Mouse (Mus musculus) liver, postnatal 0 days (tissue): ENCODE measurements around the gene Gabbr2. TPM values are rescaled to one million over a fixed set of nuclear protein-coding genes. Genes with fewer than 3 reads are reported as not detected.

Experiments
- ATAC-seq: fragments of 200-750 bp; cut with Nextera tagmentation; 2 replicates; pipeline ENCODE4 v1.8.0; 2017; ENCODE audit warnings: mild to moderate bottlenecking, moderate library complexity
- DNase-seq: peaks from one replicate; pipeline ENCODE4 v3.0.0-alpha.2; 2016
- H3K27ac ChIP-seq: fragments of 300-500 bp; sonication (generic); 2 replicates; pipeline ENCODE4 v1.5.1; 2014; ENCODE audit warnings: antibody characterized with exemption, moderate library complexity, mild to moderate bottlenecking, low read depth
- H3K27me3 ChIP-seq: fragments of 300-500 bp; sonication (generic); 2 replicates; pipeline ENCODE4 v1.6.1; 2014; ENCODE audit warnings: low read length, control low read depth, mixed read lengths; ENCODE audit not compliant: insufficient read depth
- H3K36me3 ChIP-seq: fragments of 300-500 bp; sonication (generic); replicated peaks from 2 replicates; pipeline ENCODE4 v1.6.1; 2014; ENCODE audit warnings: mild to moderate bottlenecking, control low read depth, low read length, moderate library complexity, mixed read lengths; ENCODE audit not compliant: insufficient read depth
- H3K4me1 ChIP-seq: fragments of 300-500 bp; sonication (generic); 2 replicates; pipeline ENCODE4 v1.6.1; 2014; ENCODE audit warnings: antibody characterized with exemption, mild to moderate bottlenecking, control low read depth; ENCODE audit not compliant: insufficient read depth
- H3K4me2 ChIP-seq: fragments of 300-500 bp; sonication (generic); 2 replicates; pipeline ENCODE4 v1.6.1; 2014; ENCODE audit warnings: low read depth, mild to moderate bottlenecking, low read length, moderate library complexity, mixed read lengths
- H3K4me3 ChIP-seq: fragments of 300-500 bp; sonication (generic); 2 replicates; pipeline ENCODE4 v1.5.1; 2014; ENCODE audit warnings: low read depth, low read length
- H3K9ac ChIP-seq: fragments of 300-500 bp; sonication (generic); replicated peaks from 2 replicates; pipeline ENCODE4 v1.6.1; 2014; ENCODE audit warnings: mild to moderate bottlenecking, moderate library complexity
- H3K9me3 ChIP-seq: fragments of 300-500 bp; sonication (generic); 2 replicates; pipeline ENCODE4 v1.6.1; 2016; ENCODE audit warnings: mild to moderate bottlenecking, control low read depth, low read length, mixed read lengths
- CTCF ChIP-seq: sonication (generic); IDR thresholded peaks from 2 replicates; pipeline ENCODE4 v1.5.1; 2016; ENCODE audit warnings: antibody characterized with exemption, low read depth
- EP300 ChIP-seq: IDR thresholded peaks from 2 replicates; pipeline ENCODE4 v1.6.1; 2016; ENCODE audit warnings: antibody characterized with exemption, low read depth, mild to moderate bottlenecking
- WGBS: fragments of 180-500 bp; shearing (Covaris S2); extraction: QIAGEN DNeasy Blood & Tissue Kit; methylation state at CpG from one replicate; pipeline ENCODE4 v1.1.7; 2014; ENCODE audit not compliant: insufficient replicate concordance; 5-methylcytosine and 5-hydroxymethylcytosine counted together
- polyA plus RNA-seq: library from polyadenylated mRNA; unstranded; fragments of >200 nt; fragmentation: Nextera tagmentation; extraction: Ambion mirVana; gene quantifications from 2 replicates; pipeline ENCODE4 v1.2.1, GENCODE M21; 2015

Gabbr2 gene
- polyA plus RNA-seq, 1 experiment from 2014 or later, result 0.20 TPM

DNA sequence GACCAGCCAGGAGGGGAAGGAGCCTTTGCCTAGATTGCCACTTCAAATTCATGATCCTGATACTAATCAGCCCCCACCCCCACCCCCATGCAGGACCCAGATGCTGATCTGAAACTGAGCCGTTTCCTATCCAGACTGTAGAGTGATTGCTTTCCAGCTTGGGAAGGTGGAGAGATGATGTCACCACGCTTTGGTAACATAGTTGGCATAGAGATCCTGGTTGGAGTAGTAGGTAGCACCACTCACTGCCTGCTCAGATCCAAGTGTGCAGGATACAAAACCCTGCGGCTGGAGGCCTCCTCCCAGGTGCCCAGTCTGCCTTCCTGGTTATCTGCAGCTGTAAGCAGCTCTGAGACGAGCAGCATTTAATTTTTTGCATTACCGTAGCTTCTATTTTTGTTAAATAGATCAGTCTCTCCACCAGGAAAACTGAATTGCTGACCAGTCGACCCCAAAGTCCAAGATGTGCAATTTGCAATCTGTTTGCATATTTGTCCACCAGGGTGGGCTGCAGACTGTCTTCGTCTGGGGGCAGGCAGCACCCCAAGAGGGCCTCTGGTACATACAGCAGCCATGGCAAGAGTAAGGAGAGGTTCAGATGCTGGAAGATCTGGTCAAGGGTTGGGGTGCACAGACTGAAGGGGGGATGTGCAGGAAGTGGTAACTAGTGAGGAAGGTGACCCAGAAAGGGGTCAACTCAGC lies 233.2 kb downstream of the Gabbr2 start:
- Histone ChIP-seq H3K4me2 (no peak overlapping the region), H3K4me3 (no peak overlapping the region), H3K9ac (no peak overlapping the region), H3K9me3 (no peaks in the 10 kb centered on the region), H3K27me3 (no peaks in the 10 kb centered on the region), H3K27ac (no peak overlapping the region), H3K36me3 (no peaks in the 10 kb centered on the region), H3K4me1 (no peaks in the 10 kb centered on the region; the same call in 1 of the 2 replicates)
- 56% methylated on average over 7 of the region's 7 CpGs for WGBS
- DNase-seq (no peak), ATAC-seq (no peak)
- peak; percentile 27; the same call in 1 of the 2 replicates for TF ChIP-seq CTCF
- TF ChIP-seq EP300, result no peak

DNA sequence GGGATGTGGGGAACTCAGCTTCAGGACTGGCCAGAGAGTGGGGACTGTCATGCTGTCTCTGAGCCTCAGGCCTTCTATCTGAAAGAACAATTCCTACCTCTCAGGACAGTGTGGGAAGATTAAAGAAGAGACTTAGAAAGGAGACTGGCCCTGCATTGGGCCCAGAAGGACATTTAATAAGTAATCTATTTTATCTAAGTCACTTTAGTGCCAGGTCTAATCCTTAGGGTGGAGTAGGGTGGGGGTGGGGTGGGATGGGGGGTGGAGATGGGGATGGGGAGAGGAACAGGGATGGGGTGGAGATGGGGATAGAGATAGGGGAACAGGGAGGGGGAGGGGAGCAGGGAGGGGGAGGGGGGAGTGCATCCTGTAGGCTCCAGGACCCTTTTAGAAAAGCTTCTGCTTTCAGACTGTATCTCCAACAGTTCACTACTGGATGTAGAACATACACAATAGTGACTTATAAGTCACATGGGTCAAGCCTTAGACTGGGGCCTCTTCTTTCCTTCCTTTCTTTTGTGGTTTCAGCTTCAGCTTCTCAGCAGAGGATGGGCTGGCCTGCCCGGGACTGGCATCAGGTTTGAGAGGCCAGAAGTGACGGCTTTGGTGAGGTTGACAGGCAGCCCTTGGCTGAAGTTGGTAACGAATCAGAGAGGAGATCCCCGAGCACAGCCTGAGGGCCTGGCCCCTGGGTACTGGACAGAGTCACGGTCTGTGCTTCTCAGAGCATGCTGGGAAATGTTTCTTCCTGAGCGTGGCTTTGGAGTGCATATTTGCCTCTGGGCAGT lies 237.1 kb downstream of the Gabbr2 start:
- Histone ChIP-seq H3K9me3 (no peaks in the 10 kb centered on the region), H3K4me2 (0 out of 2 replicates have a peak overlapping the region, but pooled peaks have one; percentile 3), H3K36me3 (no peaks in the 10 kb centered on the region), H3K4me3 (no peak overlapping the region), H3K9ac (no peak overlapping the region), H3K27ac (peak overlapping the region; percentile 55; the same call in 1 of the 2 replicates), H3K27me3 (no peaks in the 10 kb centered on the region), H3K4me1 (peaks cover 2% of the 10 kb centered on the region; the same call in 1 of the 2 replicates)
- DNase-seq (peak; percentile 39), ATAC-seq (peak; percentile 56; the same call in 1 of the 2 replicates)
- no peak for TF ChIP-seq CTCF
- TF ChIP-seq EP300, result no peak
- WGBS, result 14% methylated on average over 6 of the region's 6 CpGs

DNA sequence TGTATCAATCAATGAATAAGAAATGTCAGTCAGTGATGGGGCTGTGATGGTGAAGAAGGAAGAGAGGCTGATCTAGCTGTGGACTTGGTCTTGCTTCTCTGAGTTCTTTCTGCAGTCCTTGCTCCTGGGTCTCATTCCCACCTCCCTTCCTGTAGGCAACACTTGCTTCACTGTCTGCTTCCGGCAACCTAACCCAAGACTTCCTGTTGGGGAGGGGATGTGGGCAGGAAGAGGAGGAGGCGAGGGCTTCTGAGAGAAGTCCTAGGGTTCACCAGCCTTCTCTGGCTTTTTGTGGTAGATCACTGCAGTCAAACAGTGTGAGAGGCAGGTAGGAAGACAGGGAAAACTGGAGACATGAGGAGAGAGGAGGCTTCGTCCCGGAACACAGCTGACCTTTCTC lies 239.4 kb downstream of the Gabbr2 start:
- H3K27me3 ChIP-seq, result no peaks in the 10 kb centered on the region
- no peaks in the 10 kb centered on the region for H3K9me3 ChIP-seq
- TF ChIP-seq EP300 (no peak), CTCF (no peak)
- ATAC-seq (no peak), DNase-seq (no peak)
- no peak overlapping the region for H3K4me3 ChIP-seq
- 0 out of 2 replicates have a peak overlapping the region, but pooled peaks have one; percentile 52 for H3K27ac ChIP-seq
- H3K36me3 ChIP-seq, result no peaks in the 10 kb centered on the region
- peaks cover 2% of the 10 kb centered on the region; the same call in 1 of the 2 replicates for H3K4me1 ChIP-seq
- H3K4me2 ChIP-seq, result peak overlapping the region; percentile 32; the same call in 1 of the 2 replicates
- H3K9ac ChIP-seq, result no peak overlapping the region
- 41% methylated on average over 4 of the region's 4 CpGs for WGBS

DNA sequence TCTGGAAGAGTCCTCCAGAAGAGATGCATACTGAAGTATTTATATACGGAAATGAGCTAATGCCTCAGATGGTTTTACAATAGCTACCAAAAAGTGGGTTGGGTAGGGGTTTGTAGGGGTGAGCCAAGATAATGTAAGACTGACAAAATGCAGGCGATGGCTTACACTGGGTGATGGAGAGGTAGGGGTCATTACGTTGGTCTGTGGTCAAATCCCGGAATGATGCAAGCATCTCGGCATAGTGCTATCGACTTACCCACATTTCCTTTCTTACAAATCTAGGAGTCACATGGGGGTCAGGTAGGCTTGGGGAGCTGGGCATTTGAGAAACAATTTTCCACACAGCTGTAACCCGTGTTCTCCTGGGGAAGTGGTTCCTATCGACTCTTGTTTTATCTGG lies 242.7 kb downstream of the Gabbr2 start:
- Histone ChIP-seq H3K4me2 (no peak overlapping the region), H3K9ac (no peak overlapping the region), H3K27ac (no peak overlapping the region), H3K36me3 (no peaks in the 10 kb centered on the region), H3K9me3 (no peaks in the 10 kb centered on the region), H3K27me3 (no peaks in the 10 kb centered on the region), H3K4me1 (peaks cover 2% of the 10 kb centered on the region; the same call in 1 of the 2 replicates), H3K4me3 (no peak overlapping the region)
- 53% methylated on average over 8 of the region's 8 CpGs for WGBS
- no peak for ATAC-seq
- no peak for DNase-seq
- TF ChIP-seq CTCF (no peak), EP300 (no peak)

DNA sequence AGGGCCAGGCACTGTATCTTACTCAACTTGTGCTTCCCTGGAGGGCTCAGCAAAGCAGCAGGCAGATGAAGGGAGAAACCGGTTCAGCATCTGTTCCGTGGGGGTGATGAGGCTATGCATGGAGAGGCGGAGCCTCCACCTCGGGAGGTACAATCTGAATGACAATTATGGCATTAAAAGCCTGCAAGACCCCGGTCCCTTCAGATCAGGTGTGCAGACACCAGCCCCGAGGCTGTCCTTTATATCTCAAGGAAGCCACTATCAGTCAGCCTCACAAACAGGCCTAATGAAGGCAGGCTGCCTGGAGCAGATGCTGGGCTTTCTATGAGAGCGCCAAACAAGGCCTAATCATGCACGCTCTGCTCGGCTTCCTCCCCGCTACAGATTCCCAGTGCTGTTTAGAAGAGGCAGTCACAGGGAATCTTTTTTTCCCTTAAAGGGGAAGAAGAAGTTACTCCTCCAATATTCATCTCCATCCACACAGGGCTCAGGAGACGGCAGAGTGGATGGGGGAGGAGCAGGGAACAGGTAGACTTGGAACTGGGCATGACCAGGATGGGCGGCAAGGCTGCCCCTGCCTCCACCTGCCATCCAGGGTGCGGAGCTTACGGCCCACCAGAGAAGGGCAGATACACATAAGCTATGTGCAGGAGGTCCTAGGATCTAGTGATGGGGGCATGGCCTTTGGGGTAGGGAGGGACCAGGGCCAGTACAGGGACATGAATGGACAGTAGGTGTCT lies 244.5 kb downstream of the Gabbr2 start:
- no peak overlapping the region for H3K4me3 ChIP-seq
- H3K36me3 ChIP-seq, result no peaks in the 10 kb centered on the region
- peaks cover 2% of the 10 kb centered on the region; the same call in 1 of the 2 replicates for H3K4me1 ChIP-seq
- H3K9me3 ChIP-seq, result no peaks in the 10 kb centered on the region
- TF ChIP-seq CTCF, result no peak
- no peak for TF ChIP-seq EP300
- DNase-seq (no peak), ATAC-seq (no peak)
- no peak overlapping the region for H3K27ac ChIP-seq
- H3K9ac ChIP-seq, result no peak overlapping the region
- H3K4me2 ChIP-seq, result no peak overlapping the region
- no peaks in the 10 kb centered on the region for H3K27me3 ChIP-seq
- WGBS, result 57% methylated on average over 14 of the region's 14 CpGs
